Mouse (Mus musculus): ENCODE data around the gene Lilr4b. TPM values are rescaled to one million over a fixed set of nuclear protein-coding genes. Genes with fewer than 3 reads are reported as not detected.

Lilr4b gene
- total and polyA plus RNA-seq, 2 experiments from 2014 or later: 0.29 TPM; not detected in 1

DNA sequence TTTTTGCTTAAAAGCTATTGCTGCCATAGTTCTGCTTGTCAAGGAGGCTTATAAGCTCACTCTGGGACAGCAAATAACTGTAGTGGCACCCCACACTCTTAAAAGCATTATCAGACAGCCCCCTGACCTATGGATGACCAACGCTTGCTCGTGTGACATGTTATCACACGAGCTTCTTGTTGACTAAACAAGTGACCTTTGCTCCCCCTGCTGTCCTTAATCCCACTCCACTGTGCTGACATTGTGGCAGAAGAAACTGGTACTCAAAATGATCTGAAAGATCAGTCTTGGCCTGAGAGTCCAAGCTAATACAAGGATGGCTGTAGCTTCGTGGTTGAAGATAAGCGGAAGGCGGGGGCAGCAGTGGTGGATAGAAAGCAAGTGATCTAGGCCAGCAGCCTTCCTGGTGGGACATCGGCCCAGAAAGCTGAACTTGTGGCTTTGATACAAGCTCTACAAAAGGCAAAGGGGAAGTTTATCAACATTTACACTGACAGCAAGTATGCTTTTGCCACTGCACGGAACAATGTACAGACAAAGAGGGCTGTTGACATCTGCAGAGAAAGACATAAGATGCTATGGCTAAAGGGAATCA is 48.5 kb downstream of the Lilr4b start:
- Histone ChIP-seq H3K9ac (replicated peaks; ENCODE audit: low read length) (no peak overlapping the region), H3K27me3 (ENCODE audit: insufficient read depth, low read length) (no peaks in the 10 kb centered on the region), H3K4me1 (ENCODE audit: insufficient read depth, low read length) (no peaks in the 10 kb centered on the region), H3K36me3 (ENCODE audit: insufficient read depth, low read length) (no peaks in the 10 kb centered on the region), H3K27ac (no peak overlapping the region), H3K4me3 (ENCODE audit: low read length) (no peak overlapping the region), H3K4me2 (ENCODE audit: low read depth, low read length) (no peak overlapping the region), H3K9me3 (ENCODE audit: low read length) (no peaks in the 10 kb centered on the region)
- no peak for TF ChIP-seq CTCF (IDR thresholded peaks at IDR 0.05; ENCODE audit: low read depth)
- DNase-seq (ENCODE audit: low spot score) (no peak), ATAC-seq (no peak)
- 77% methylated on average over 8 of the region's 8 CpGs for WGBS

DNA sequence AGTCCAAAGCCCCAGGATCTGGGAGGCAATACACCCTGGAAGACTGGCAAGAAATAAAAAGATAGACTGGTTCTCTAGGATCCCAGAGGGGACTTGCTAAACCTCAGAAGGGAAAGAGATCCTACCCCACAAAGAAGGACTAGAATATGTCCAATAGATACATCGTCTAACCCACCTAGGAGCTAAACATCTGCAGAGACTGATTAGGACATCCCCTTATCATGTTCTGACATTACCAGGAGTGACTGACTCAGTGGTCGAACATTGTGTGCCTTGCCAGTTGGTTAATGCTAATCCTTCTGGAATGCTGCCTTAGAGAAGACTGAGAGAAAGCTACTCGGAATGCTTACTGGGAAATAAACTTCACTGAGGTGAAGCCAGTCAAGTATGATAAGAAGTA is 49.1 kb downstream of the Lilr4b start:
- H3K4me1 ChIP-seq (ENCODE audit: insufficient read depth, low read length): no peaks in the 10 kb centered on the region

GRCm38 (mm10) chr10:51530813-51531212 is 50.4 kb downstream of the Lilr4b start:
- Histone ChIP-seq H3K36me3 (ENCODE audit: insufficient read depth, low read length) (no peaks in the 10 kb centered on the region), H3K27me3 (ENCODE audit: insufficient read depth, low read length) (no peaks in the 10 kb centered on the region), H3K9ac (replicated peaks; ENCODE audit: low read length) (no peak overlapping the region), H3K4me2 (ENCODE audit: low read depth, low read length) (no peak overlapping the region), H3K4me1 (ENCODE audit: insufficient read depth, low read length) (no peaks in the 10 kb centered on the region), H3K9me3 (ENCODE audit: low read length) (no peaks in the 10 kb centered on the region), H3K4me3 (ENCODE audit: low read length) (no peak overlapping the region), H3K27ac (no peak overlapping the region)
- WGBS: 90% methylated on average over 7 of the region's 7 CpGs
- ATAC-seq: no peak
- no peak for DNase-seq (ENCODE audit: low spot score)
- TF ChIP-seq CTCF (IDR thresholded peaks at IDR 0.05; ENCODE audit: low read depth): no peak

More for the DNA sequence above, 49.1 kb downstream of the Lilr4b start:
- Histone ChIP-seq H3K4me3 (ENCODE audit: low read length) (no peak overlapping the region), H3K27ac (no peak overlapping the region), H3K4me2 (ENCODE audit: low read depth, low read length) (no peak overlapping the region), H3K9ac (replicated peaks; ENCODE audit: low read length) (no peak overlapping the region), H3K27me3 (ENCODE audit: insufficient read depth, low read length) (no peaks in the 10 kb centered on the region), H3K36me3 (ENCODE audit: insufficient read depth, low read length) (no peaks in the 10 kb centered on the region), H3K9me3 (ENCODE audit: low read length) (no peaks in the 10 kb centered on the region)
- ATAC-seq: no peak
- WGBS: 82% methylated on average over 3 of the region's 3 CpGs
- no peak for TF ChIP-seq CTCF (IDR thresholded peaks at IDR 0.05; ENCODE audit: low read depth)
- DNase-seq (ENCODE audit: low spot score): no peak

Other genes starting within 250 kb of the Lilr4b start
- gene Gm49339, start within 50 bp of the Lilr4b start, total RNA-seq (2014; rRNA removed): not detected in 2 replicates
- 1.0 TPM in 1 of 2 replicates, not detected in the other for gene Gm49339, start within 50 bp of the Lilr4b start, polyA plus RNA-seq (2015; fragmentation: Nextera tagmentation; extraction: Ambion mirVana)
- gene Lilrb4a, start 10.3 kb downstream of the Lilr4b start, total RNA-seq (2014; rRNA removed): 0.11 and 0.16 TPM in 2 replicates
- gene Lilrb4a, start 10.3 kb downstream of the Lilr4b start, polyA plus RNA-seq (2015; fragmentation: Nextera tagmentation; extraction: Ambion mirVana): 0.38 and 1.6 TPM in 2 replicates
- gene Fam162b, start 109.9 kb downstream of the Lilr4b start, total RNA-seq (2014; rRNA removed): not detected in 2 replicates
- 1.9 and 2.1 TPM in 2 replicates for gene Fam162b, start 109.9 kb downstream of the Lilr4b start, polyA plus RNA-seq (2015; fragmentation: Nextera tagmentation; extraction: Ambion mirVana)
- 0.83 TPM in 1 of 2 replicates, not detected in the other for gene Gprc6a, start 150.8 kb downstream of the Lilr4b start, total RNA-seq (2014; rRNA removed)
- 0.08 and 0.09 TPM in 2 replicates for gene Gprc6a, start 150.8 kb downstream of the Lilr4b start, polyA plus RNA-seq (2015; fragmentation: Nextera tagmentation; extraction: Ambion mirVana)
- not detected in 2 replicates for gene Rfx6, start 197.1 kb downstream of the Lilr4b start, total RNA-seq (2014; rRNA removed)
- gene Rfx6, start 197.1 kb downstream of the Lilr4b start, polyA plus RNA-seq (2015; fragmentation: Nextera tagmentation; extraction: Ambion mirVana): not detected in 2 replicates